Mouse (Mus musculus): ENCODE measurements around the gene Npy4r.

The Npy4r gene

DNA sequence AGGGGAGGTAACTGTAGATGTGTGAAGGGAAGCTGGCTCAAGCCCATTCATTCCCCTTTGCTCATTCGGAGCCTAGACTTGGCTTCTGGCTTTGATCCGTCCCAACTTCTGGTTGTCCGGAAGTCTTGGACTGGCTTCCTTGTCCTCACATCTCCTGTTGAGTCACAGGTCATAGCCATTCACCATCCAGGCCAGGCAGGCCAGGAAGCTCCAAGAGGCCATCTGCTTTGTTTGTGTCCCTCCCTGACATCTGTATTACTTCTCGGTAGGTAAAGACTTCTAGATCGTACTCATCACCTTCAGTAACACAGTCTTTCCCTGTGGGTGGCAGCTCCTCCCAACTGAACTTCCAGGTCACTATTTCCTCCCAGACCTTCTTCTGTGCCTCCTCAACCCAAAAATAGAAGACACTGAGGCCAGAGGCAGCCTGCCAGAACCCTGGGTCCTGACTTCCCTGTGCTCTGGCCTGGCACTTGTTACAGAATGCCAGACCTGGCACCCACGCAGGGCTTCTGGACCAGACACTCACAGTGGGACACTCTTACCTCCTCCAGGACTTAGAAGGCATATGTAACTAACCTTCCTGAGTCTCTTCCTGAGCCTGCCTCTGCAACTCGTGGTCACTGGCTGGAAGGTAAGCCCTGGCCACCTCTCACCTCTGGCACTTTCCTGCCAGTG, 33.1 kb downstream of the Npy4r start:
- no peak for DNase-seq (ENCODE audit: low spot score)

GRCm38 (mm10) chr14:34114311-34114710, 38.0 kb downstream of the Npy4r start:
- no peak for DNase-seq (ENCODE audit: low spot score)

DNA sequence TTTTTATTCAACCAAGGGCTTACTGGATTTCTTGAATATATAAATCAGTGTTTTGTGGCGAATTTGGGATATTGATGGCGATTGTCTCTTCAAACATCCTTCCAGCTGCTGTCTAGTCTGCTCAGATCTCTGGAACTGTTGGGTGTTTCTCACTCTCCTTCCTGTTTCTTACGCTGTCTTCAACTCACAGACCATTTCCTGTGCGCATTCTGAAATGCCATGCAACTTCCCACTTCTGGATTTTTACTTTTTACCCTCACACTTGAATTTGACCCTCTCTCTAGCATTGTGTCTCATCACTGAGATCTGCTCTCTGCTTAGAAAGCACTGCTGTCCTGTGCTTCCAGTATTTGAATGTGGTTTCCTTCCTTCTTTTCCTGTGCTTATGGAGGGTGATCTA, 44.7 kb downstream of the Npy4r start:
- DNase-seq (ENCODE audit: low spot score) = no peak

GRCm38 (mm10) chr14:34106389-34107062, 45.8 kb downstream of the Npy4r start:
- DNase-seq (ENCODE audit: low spot score) = peak; percentile 44

GRCm38 (mm10) chr14:34104892-34105291, 47.4 kb downstream of the Npy4r start:
- DNase-seq (ENCODE audit: low spot score) = peak; percentile 69

DNA sequence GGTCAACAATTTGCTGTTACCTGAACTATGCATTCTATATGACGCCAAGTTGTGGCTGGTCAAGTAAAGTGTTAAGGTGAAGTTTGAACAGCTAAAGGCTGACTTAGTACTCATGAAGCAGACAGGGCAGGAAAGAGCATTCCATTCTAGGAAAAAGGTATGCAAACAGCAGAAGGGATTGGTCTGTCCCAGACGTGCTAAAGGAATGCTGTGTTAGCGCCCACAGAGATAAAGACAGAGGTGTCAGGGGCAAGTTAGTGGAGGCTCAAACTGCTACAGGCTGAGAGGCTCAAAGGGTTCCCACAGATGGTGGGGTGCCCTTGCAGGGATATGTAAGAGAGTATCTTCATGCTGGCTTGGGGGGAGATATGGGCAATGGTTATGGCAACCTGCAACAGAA, 48.4 kb downstream of the Npy4r start:
- DNase-seq (ENCODE audit: low spot score) = no peak

GRCm38 (mm10) chr14:34102601-34103000, 49.7 kb downstream of the Npy4r start, which contains the start of gene A630023A22Rik:
Gene A630023A22Rik, minus strand, starts transcription at chr14:34102754.
- DNase-seq (ENCODE audit: low spot score) = no peak

DNA sequence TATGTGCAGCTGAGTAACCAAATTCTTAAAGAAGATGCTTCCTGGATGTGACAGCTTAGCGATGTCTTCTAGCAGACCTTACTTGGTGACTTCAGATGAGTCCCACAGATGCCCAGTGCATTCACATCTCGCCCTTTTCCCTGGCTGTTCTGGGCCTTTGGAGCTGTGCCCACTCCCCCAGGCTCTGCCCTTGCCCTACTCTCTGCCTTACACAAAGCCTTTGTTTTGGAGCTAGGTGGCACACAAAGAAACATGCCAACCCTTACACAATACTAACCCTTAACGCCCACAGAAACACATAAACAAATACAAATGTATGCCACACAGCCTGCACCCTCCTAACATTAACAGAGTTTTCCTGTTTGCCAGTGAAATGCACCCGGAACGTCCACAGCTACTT, 56.1 kb downstream of the Npy4r start:
- DNase-seq (ENCODE audit: low spot score) = no peak

Data from ovary, postnatal 36 days (tissue).